Mouse (Mus musculus): ENCODE results near the gene Zfp978. TPM values are rescaled to one million over a fixed set of nuclear protein-coding genes. Genes with fewer than 3 reads are reported as not detected.
"Not testable (repeated sequence)": the region's sequence is repeated elsewhere in the genome, so short reads cannot be mapped to it uniquely, and the experiment has no call there.

Gene Zfp978
- total RNA-seq (2015) (0.30 TPM in 1 of 2 replicates, not detected in the other), total RNA-seq (2017) (not detected in 2 replicates)

DNA sequence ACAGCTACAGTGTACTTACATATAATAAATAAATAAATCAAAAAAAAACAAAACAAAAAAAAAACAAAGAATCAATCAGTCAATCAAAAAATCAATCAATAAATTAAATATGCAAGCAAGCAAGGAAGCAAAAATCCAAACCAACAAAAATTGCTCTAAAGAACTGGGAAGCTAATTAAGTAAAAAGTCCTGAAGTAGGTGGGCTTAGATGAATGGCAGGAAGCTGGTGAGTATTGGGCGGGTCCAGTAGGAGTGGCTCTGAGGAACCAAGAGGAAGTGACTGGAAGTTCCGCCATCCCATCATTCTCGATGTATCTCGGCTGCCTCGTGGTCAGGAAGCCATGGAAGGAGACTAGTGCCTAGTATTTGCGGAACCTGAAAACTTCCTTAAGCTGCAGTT lies at the start of gene Zfp978:
Gene Zfp978 (plus strand): TSS at position 301 of the 400 bp plus-strand sequence.
- not testable (repeated sequence) for ATAC-seq (replicated peaks; ENCODE audit: poor library complexity)

DNA sequence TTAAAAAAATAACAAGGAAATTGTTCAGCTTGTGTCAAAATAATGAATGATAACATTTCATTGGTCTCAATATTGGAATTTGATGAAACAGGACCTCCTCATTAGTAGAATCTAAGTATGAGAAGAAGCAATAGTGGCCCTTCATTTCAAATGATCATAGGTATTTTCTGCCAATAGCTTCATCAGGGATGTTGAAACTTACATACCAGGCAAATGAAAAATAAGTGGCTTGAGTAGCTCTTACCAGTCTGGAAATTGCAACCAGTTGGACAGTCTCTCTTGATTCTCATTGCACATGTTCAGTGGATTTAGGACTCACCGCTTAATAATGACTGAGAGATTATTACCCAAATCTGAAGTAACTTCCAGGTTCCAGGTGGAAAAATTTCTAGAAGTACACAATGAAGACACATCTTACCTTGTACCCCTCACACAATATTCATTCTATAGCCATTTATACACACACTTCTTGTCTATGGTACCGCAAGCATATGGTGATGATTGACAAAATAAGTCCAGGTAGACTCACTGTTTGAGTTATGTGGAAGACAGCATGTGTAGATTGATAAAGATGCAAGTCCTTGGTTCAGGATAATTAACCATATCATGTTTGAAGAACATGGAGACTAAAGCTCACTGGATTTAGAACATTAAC lies 25.9 kb upstream of the Zfp978 start:
- ATAC-seq (replicated peaks; ENCODE audit: poor library complexity), result peak; percentile 44

DNA sequence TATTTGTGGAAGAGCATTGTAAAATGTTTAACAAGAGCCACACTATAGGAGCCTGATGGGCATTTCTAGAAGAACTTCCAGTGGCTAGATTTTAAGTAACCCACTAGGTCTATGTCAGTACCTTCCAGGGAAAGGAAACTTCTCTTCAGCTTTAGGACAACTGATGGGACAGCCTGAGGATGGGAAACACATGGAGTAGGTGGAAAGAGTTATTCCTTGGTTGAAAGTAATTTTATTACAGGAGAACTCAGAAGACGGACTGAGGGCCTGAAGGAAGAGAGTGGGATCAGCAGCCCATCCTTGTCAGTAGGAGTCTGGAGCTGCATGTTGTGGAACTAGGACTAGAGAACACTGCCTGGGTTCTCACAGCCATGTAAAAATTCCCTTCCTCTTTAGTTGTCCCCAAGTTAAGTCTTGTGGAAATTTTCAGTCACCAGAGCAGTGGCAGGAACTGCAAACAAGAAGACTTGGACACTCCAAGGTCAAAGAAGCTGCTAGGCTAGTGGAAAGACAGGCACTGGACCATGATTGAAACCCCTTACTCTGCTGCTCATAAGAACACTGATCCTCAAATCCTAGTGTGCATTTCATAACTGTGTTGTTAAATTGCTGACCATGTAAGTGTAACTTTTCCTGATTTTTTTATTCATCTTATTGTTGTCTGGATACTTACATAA lies 25.3 kb upstream of the Zfp978 start:
- ATAC-seq (replicated peaks; ENCODE audit: poor library complexity), result peak; percentile 39

DNA sequence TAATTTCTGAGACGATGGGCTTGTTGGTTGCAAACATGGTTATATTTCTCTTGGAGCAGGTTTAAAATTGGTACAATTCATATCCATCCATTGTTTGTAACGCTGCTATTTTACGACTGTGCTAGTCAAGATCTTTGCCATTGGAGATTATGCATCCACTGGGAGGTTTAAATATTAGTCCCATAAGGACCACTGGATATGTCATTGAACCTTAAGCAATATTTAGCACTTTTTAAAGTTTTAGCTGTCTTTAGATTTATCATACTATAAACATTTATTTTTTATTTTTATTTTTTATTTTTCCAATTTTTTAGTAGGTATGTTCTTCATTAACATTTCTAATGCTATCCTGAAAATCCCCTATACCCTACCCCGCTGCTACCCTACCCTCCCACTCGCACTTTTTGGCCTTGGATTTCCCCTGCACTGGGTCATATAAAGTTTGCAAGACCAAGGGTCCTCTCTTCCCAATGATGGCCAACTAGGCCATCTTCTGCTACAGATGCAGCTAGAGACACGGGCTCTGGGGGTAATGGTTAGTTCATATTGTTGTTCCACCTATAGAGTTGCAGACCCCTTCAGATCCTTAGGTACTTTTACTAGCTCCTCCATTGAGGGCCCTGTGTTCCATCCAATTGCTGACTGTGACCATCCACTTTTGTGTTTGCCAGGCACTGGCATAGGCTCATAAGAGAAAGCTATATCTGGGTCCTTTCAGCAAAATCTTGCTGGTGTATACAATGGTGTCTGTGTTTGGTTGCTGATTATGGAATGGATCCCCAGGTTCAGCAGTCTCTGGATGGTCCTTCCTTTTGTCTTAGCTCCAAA lies 24.5 kb upstream of the Zfp978 start:
- peak; percentile 11; the same call in 1 of the 2 replicates for ATAC-seq (replicated peaks; ENCODE audit: poor library complexity)

DNA sequence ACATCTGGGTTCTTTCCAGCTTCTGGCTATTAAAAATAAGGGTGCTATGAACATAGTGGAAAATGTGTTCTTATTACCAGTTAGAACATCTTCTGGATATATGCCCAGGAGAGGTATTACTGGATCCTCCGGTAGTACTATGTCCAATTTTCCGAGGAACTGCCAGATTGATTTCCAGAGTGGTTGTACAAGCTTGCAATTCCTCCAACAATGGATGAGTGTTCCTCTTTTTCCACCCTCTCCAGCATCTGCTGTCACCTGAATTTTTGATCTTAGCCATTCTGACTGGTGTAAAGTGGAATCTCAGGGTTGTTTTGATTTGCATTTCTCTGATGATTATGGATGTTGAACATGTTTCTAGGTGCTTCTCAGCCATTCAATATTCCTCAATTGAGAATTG lies 23.6 kb upstream of the Zfp978 start:
- ATAC-seq (replicated peaks; ENCODE audit: poor library complexity), result not testable (repeated sequence)

DNA sequence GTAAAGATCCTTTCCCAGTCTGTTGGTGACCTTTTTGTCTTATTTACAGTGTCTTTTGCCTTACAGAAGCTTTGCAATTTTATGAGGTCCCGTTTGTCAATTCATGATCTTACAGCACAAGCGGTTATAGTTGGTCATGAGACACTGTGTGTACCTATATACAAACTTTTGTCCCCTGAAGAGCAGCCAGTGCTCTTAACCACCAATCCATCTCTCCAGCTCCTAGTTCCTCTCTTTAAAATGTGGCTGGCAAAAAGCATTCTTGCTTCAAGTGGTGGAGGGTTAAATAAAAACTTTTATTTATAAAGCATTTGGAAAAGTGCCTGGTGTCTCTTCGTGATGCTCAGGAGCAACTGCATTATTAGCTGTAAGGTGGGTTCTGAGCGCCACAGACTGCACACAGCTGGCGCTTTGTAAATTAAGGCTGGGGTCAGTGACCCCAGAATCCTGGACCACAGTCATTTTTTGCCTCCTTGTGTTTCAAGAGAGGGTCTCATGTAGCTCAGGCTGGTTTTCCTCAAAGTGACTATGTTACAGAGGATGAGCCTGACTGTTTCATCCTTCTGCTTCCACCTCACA lies 23.0 kb upstream of the Zfp978 start:
- ATAC-seq (replicated peaks; ENCODE audit: poor library complexity), result no peak

DNA sequence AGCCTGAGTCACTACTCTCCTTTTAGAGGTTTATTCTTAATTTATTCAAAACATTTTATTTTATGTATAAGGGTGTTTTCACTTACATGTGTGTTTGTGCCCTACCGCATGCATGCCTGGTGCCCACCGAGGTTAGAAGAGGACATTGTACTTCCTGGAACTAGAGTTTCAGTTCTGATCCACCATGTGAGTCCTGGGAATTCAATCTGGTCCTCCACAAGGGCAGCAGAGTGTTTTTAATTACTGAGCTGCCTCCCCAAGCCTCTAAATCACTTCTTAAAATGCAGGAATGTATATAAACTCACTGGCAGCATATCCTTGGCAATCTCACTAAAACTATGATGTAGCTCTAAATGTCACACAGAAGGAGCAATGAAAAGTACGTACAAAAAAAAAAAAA lies 22.4 kb upstream of the Zfp978 start:
- not testable (repeated sequence) for ATAC-seq (replicated peaks; ENCODE audit: poor library complexity)

DNA sequence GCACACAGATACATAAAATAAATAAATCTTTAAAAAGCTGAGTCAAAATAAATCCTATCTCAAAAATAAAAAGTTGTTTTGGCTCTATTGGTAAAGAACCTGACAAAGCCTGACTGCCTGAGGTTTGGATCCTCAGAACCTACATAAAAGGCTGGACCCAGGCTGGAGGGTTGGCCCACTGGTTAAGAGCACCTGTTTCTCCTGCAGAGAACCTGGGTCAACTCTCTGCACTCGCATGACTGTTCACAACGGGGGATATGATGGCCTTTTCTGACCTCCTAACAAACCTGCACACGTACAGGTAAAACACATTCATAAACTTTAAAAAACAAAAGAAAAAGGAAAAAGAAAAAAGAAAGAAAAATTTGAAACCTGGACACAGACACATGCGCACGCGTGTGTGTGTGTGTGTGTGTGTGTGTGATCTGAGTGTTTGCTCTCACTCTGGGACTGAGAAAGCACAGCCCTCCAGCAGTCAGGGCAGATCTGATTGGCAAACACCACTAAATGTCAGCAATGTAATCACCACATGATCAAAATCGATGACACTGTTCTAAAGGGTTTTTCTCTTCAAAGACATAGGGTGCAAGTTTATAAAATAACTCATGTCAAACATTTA lies 21.4 kb upstream of the Zfp978 start:
- ATAC-seq (replicated peaks; ENCODE audit: poor library complexity), result not testable (repeated sequence)

DNA sequence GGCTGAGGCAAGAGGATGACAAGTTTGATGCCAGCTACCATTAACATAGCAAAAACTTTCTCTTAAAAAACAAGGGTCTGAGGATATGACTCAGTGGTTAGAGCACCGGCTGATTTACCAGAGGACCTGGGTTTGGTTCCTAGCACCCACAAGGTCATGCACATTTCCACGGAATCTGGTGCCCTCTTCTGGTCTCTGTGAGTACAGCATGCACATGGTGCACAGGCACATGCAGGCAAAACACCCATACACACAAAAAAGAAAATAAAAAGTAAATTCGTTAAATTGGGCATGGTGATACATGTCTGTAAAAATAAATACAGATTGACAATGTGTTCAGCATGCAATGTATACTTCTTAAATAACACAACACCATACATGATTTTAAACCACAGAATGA lies 20.9 kb upstream of the Zfp978 start:
- not testable (repeated sequence) for ATAC-seq (replicated peaks; ENCODE audit: poor library complexity)

DNA sequence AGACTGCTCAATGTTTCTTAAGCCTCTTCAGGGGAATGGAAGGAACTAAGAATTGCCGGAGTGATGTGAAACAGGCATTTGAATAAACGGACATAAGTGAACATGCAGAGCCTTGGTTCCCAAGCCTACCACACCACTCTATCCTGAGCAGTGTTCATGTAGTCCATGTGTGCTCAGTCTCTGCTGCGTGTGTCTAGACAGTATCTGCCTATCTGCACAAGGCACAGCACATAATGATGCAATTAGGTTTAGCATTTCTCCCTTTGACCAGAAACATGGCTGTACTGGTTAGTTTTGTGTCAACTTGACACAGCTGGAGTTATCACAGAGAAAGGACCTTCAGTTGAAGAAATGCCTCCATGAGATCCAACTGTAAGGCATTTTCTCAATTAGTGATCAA lies 20.2 kb upstream of the Zfp978 start:
- ATAC-seq (replicated peaks; ENCODE audit: poor library complexity), result not testable (repeated sequence)

DNA sequence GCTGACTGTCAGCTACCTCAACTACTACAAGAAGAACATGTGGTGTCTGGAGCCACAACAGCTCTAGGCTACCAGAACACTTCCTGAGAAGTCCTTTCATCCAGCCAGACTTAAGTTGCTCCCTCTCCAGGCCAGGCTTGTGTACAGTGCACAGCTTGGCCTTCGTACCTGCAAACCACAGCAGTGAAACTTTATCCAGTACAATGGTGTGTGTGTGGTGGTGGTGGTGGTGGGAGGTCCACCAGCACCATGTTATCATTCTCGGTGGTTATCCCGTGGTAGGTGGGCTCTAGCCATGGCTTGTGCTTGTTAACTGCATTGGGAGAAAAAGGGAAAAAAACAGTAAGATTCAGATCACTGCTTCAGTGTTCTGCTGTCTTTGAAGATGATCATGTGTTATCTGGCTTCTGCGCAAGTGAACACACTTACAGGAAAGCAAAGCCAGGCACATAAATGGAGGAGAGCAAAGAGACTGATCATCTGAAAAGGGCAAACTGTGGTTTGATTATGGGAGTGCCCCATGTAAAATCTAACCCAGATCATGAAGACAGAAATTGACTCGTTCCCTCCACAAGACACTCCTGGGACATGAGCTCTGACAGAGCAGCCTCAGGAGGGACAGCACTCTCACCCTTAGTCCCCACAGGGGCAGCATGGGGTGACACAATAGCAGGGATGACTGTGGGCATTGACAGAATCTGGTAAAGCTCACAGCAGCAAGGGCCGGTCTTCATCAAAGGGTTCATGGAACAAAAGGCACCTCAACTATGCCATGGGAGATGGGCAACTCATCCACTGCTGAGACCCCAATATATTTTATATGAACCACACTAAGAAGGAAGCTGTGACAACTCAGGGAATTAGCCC lies 17.8 kb upstream of the Zfp978 start:
- peak; percentile 54 for ATAC-seq (replicated peaks; ENCODE audit: poor library complexity)

DNA sequence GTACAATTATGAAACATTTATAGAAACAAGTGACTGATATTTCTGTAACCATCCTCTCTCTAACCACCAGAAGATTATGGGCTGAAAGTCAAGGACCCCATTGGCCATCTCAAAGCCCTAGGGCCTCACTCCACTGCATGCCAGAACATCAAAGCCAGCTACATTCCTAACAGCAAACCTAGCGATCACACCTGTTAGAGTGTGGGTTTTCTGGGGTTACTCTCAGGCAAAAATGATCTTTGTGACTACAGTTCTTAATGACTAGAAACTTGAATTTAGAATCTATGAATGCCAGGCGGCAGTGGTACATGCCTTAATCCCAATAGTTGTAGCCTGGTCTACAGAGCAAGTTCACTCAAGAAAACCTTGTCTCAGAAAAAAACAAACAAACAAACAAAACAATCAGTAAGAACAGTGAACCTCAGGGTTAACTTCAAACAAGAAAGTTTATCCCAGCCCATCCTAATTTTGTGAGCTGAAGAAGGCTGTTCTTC lies 16.0 kb upstream of the Zfp978 start:
- not testable (repeated sequence) for ATAC-seq (replicated peaks; ENCODE audit: poor library complexity)

DNA sequence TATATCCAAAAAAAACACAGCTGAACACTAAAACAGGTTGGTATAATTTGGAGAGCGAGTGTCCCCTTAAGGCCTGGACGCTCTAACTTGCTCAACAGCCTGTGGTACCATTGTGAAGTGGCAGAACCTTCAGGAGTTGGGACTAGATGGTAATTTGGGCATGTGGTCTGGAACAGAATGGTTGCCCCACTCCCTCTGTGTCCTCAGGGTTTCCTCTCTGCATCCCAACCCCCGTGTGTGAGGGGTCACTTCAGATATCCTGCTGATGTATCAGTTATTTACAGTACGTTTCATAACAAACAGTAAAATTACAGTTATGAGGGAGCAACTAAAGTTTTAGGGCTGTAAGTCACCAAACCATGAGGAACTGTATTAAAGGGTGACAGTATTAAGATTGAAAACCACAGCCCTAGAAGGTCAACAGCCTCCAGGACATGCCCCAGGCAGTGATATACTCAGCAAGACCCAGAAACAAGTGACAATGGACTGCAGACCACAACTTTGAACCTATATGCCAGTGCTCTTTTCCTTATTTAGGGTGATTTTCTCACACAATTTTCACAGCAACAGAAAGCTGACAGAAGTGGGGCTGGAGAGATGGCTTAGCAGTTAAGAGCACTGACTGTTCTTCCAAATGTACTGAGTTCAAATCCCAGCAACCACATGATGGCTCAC lies 14.6 kb upstream of the Zfp978 start:
- not testable (repeated sequence) for ATAC-seq (replicated peaks; ENCODE audit: poor library complexity)

DNA sequence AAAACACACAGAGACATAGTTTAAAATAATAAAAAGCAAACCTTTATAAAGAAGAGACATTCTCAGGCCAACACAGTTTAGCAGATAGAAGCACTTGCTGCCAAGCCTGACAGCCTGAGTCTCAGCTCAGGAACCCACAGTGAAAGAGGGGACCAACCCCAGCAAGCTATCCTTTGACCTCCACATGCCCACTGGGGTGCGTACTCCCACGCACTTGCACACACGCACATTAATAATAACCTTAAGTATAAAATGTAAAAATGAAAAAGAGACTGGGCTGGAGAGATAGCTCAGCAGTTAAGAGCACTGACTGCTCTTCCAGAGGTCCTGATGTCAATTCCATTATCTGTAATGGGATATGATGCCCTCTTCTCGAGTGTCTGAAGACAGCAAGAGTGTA lies 13.8 kb upstream of the Zfp978 start:
- ATAC-seq (replicated peaks; ENCODE audit: poor library complexity), result not testable (repeated sequence)

DNA sequence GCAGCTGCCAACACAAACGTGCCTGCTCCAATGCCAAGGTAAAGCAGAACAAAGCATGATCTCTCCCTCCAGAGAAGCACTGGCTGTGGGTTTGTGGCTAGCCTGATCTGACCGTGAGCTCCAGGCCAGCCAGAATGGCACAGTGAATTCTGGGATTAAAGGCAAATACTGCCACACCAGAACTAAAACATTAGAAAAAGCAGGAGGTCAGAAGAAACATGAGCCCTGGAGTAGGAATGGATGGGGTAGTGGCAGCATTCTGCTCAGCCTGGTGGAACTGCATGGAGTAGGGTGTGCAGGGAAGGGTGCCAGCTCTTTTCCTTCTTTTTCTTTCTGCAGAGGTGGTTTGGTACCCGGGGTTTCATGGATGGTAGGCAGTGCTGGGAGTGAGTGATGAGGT lies 13.2 kb upstream of the Zfp978 start:
- not testable (repeated sequence) for ATAC-seq (replicated peaks; ENCODE audit: poor library complexity)

DNA sequence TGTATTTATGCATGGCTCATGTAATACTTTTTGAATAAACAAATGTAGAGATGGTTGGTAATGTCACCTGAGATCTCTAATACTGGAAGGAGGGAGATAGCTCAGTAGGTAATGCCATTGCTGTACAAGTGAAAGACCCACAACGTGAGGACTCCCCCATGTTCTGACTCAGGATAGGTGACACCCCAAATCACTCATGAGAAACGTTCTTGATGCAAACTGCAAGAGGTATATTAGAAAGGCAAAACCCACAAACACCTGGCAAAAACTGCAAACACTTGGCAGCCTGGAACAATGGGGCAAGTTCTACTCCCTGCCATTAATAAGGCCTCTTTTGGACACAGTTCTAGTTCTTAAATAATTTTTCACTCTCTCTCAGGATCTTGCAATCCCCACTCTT lies 12.7 kb upstream of the Zfp978 start:
- not testable (repeated sequence) for ATAC-seq (replicated peaks; ENCODE audit: poor library complexity)

DNA sequence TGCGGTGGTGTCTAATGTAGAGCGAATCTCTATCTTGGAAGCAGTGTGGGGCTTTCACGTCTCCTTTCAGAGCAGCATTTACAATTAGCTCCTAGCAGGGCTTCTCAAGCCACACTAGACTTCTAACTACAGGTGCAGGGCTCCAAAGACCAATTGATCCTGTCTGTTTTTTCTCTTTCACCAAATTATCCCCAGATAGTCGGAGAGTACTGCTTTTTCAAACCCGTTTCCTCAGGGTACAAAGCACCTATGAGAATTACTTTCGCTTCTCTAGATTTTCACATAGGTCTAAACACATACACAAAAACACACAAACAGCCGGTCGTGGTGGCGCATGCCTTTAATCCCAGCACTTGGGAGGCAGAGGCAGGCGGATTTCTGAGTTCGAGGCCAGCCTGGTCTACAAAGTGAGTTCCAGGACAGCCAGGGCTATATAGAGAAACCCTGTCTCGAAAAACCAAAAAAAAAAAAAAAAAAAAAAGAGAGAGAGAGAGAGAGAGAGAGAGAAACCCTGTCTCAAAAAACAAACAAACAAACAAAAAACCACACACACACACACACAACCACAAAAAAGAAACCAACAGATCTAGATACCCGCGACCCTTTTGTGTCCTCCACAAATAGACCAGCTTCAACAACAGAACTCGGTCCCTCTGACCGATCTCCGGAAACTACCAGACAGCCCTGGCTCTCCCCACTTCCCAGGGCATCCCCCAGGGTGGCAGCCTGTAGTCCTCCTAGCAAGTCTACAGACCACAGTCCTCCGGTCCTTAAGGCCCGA lies 12.0 kb upstream of the Zfp978 start:
- not testable (repeated sequence) for ATAC-seq (replicated peaks; ENCODE audit: poor library complexity)

DNA sequence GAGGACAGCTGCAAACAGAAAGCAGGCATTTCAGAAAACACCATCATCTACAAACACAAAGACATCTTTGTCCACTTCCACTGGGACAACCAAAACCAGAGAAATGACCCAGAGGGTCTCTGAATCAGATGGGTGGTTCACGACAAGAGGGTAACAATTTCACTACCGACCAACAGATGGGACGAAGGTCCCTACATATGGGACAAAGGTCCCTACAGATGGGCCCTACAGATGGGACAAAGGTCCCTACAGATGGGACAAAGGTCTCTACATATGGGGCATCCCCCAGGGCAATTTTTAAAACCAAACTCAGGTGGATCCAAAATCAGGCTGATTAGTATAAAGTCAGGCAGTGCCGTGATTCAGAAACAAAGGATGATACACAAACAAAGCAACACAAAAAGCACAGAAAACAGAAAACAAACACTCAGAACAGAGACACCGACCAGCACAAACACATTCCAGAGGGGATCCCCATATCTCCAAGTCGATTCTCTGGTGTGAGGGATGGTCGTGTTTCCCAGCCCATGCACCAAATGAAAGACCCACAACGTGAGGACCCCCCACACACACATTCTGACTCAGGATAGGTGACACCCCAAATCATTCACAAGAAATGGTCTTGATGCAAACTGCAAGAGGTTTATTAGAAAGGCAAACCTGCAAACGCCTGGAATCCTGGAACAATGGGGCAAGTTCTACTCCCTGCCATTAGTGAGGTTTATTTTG lies 11.3 kb upstream of the Zfp978 start:
- ATAC-seq (replicated peaks; ENCODE audit: poor library complexity), result not testable (repeated sequence)
